Mouse (Mus musculus): ENCODE data around the gene Tax1bp3.

Gene Tax1bp3

GRCm38 (mm10) chr11:73176608-73177508, at the start of gene Tax1bp3, which contains the start of gene Emc6:
TSS of gene Tax1bp3 (plus strand) at chr11:73177083.
TSS of gene Emc6 (minus strand) at chr11:73177037.
- no peak for DNase-seq (ENCODE audit: extremely low read depth, low read depth, low spot score)

GRCm38 (mm10) chr11:73131020-73131419, 45.9 kb upstream of the Tax1bp3 start:
- no peak for DNase-seq (ENCODE audit: extremely low read depth, low read depth, low spot score)

- DNase-seq (ENCODE audit: extremely low read depth, low read depth, low spot score) = no peak
These were observed 43.9 kb upstream of the Tax1bp3 start for GRCm38 (mm10) chr11:73132999-73133398.

DNA sequence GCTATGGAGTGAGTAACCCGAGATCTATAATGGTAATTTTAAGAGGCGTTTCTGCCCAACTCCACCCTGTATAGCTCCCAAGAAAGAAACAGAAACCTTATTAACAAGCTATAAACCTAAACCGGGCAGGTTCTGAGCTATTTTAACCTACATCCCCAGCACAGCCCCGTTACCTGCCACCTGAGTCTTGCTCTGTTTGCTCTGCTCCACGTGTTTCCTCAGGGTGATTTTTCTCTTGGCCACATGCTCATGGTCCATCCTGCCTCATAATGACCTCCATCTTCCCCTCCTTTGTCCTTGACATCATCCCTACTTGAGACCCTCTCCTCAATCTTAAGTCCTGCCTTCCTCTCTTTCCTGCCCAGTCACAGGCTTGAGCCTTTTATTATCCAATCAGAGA, 42.7 kb upstream of the Tax1bp3 start:
- no peak for DNase-seq (ENCODE audit: extremely low read depth, low read depth, low spot score)

DNA sequence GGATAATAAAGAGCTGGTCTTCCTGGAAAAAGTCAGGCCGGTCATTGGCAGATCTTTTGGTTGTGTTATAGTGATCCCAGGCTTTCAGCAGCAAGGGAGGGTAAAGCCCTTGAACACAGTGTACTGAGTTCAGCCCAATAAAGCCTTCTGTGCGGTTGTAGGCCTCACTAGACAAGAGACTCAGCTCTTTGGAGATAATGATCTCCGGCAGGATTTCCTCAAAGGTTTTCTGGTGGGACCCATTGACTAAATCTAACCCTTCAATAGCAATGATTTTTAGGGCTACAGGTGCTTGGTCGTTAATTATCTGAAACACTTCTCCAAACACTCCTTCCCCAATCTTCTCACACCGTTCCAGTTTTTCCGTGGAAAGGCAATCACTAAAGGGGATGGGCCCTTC, 40.3 kb upstream of the Tax1bp3 start:
- no peak for DNase-seq (ENCODE audit: extremely low read depth, low read depth, low spot score)

DNA sequence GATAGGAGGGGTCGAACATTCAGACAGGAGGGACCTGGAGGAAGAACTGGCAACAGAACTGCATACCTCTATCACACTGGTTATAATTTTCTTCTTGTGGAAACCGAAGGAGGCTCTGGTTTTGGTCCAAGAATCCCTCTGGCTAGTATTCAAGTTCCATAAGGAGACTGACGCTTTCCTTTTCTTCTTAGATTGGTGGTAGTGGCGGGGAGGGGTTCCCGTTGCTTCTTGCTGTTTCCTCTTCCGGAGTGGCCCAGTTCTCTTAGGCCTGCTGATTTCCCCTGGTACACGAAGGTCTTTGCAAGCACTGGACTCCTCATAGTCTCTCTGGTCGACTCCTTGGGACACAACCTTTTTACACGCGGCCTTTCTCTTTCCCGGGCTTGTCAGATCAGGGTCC, 39.8 kb upstream of the Tax1bp3 start:
- DNase-seq (ENCODE audit: extremely low read depth, low read depth, low spot score) = no peak

DNA sequence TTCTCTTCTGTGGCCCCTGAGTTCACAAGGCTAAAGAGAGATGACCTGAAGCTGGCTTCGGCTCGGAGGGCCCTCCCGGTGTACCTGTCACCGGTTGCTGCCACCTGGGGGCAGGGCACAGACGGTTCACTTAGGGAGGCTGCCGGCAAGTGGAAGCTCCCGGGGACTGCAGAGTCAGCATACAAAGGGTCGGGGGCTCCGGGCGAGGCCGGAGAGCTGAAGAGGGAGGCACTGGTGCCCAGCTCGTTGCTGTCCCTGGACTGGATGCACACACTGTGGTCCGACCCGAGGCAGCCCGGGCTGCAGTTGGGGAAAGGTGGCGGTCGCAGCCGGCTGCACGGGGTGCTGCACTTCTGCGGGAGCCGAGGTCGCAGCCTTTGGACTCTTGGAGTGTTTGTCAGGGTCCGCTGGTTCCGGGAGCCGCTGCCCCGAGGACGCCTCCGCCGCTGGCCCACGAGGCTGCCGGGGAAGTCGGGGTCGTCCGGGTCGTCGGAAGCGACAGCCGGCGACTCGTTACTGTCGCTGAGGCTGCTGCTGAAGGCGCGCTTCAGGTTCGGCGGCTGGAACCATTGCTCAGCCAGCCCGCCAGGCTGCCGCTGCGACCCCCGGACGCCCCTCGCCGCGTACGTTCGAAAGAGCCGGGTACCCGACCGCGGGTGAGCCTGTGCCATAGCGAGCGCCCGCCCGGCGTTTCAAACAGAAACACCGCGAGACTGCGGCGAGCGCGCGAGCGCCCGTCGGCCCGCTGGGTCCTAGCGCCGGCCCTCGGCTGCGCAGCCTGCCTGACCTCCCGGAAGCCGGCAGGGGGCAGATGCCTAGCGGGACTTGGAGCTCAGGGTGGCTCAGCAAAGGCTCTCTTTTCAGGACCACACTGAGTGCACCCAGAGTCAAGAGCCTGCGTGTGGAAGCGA, 39.0 kb upstream of the Tax1bp3 start, which contains the start of gene Haspin:
Haspin (minus strand) TSS at position 704 of the 911 bp plus-strand sequence.
- no peak for DNase-seq (ENCODE audit: extremely low read depth, low read depth, low spot score)

GRCm38 (mm10) chr11:73144261-73144681, 32.6 kb upstream of the Tax1bp3 start:
- DNase-seq (ENCODE audit: extremely low read depth, low read depth, low spot score) = peak; percentile 47

- DNase-seq (ENCODE audit: extremely low read depth, low read depth, low spot score) = no peak
These were observed 30.6 kb upstream of the Tax1bp3 start for GRCm38 (mm10) chr11:73146026-73146974.

- no peak for DNase-seq (ENCODE audit: extremely low read depth, low read depth, low spot score)
These were observed 29.9 kb upstream of the Tax1bp3 start for GRCm38 (mm10) chr11:73146975-73147365.

DNA sequence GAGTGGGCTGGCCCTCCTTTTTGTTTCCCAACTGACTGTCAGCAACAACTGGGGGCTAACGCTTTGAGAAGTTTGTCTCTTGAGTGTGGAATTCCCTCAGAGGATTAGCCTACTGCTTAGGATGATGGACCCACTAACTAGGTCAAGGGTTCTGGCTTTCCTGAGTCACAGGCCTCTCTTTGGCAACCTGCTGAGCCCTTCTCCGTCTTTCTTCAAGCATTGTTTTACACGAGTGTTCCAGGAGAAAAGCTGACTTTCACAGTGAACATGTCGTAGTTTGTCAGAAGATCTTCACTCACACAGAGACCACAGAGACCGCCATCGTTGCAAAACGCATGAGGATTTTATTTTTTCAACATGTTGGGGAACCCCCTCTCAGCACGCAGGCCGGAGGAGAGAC, 28.7 kb upstream of the Tax1bp3 start:
- DNase-seq (ENCODE audit: extremely low read depth, low read depth, low spot score) = no peak

- no peak for DNase-seq (ENCODE audit: extremely low read depth, low read depth, low spot score)
These were observed 21.8 kb upstream of the Tax1bp3 start for GRCm38 (mm10) chr11:73155071-73155470.

DNA sequence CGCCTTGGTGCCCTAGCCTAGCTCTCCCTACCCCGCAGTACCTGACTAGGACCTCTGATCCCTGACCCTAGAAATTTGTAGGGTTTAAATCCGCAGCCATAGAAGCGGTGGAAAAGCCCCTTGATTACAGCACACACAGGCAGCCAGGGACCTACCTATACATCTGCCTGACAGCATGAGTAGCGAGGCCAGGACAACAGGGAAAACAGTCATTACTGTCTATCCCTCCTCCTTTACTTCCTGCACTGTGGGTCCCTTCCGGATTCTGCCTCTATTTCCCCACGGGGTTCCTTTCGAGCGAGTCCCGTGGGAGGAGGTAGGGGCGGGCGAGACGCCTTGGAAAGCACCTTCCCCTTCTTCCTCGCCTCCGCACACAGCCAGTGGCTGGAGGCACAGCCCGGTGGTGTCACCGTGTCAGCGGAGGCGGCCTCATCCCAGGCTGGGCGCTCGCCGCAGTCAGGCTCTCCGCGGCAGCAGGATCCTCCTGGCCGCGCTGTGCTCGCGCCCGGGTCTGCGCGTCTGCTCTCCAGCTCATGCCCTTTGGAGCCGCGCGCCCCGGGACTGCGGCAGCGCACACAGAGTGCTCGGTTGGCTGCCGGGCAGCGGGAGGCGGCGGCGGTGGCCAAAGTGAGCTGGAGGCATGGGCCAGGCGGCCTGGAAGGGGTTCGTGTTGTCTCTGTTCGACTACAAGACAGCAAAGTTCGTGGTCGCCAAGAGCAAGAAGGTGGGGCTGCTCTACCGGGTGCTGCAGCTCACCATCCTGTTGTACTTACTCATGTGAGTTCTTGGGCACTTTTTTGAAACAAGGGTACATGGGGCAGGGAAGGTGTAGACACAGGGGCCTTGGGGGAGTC, 16.7 kb upstream of the Tax1bp3 start, which contains the start of gene P2rx5:
P2rx5 (plus strand) TSS at position 465 of the 854 bp plus-strand sequence.
- DNase-seq (ENCODE audit: extremely low read depth, low read depth, low spot score) = no peak

- no peak for DNase-seq (ENCODE audit: extremely low read depth, low read depth, low spot score)
These were observed 16.1 kb upstream of the Tax1bp3 start for GRCm38 (mm10) chr11:73160811-73161200.

GRCm38 (mm10) chr11:73161616-73162015, 15.3 kb upstream of the Tax1bp3 start:
- DNase-seq (ENCODE audit: extremely low read depth, low read depth, low spot score) = no peak

GRCm38 (mm10) chr11:73162284-73162683, 14.6 kb upstream of the Tax1bp3 start:
- no peak for DNase-seq (ENCODE audit: extremely low read depth, low read depth, low spot score)

- no peak for DNase-seq (ENCODE audit: extremely low read depth, low read depth, low spot score)
These were observed 8.8 kb upstream of the Tax1bp3 start for GRCm38 (mm10) chr11:73168071-73168470.

DNA sequence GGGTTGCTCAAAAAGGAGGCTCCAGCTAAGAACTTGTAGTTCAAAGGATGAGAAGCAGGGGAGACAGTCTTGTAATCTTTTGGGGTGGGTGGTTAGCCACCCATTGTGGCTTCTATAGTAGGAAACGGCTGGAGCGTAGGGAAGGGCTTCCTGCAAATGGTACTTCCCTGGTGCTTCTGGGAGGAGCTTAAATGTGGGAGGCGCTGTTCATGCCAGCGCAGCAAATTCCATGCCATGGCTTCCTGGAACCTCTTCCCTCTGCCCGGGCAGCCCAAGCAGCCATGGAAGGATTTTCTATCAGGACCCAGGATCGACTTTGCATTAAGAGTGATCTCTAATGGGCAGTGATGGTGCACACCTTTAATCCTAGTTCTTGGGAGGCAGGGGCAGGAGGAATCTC, 8.3 kb upstream of the Tax1bp3 start:
- no peak for DNase-seq (ENCODE audit: extremely low read depth, low read depth, low spot score)

GRCm38 (mm10) chr11:73169231-73169630, 7.7 kb upstream of the Tax1bp3 start:
- no peak for DNase-seq (ENCODE audit: extremely low read depth, low read depth, low spot score)
